Mouse (Mus musculus) small intestine, adult 2 months (tissue): ENCODE data around the gene Naaladl2. TPM values are rescaled to one million over a fixed set of nuclear protein-coding genes. Genes with fewer than 3 reads are reported as not detected.

Experiments used
- H3K27ac ChIP-seq: fragments of 200-500 bp; 2 replicates; pipeline ENCODE4 v1.5.1; 2012; ENCODE audit warnings: low read depth, low read length, control low read depth, inconsistent platforms; ENCODE audit not compliant: insufficient read depth
- H3K27me3 ChIP-seq: fragments of 200-500 bp; 2 replicates; pipeline ENCODE4 v1.6.1; 2012; ENCODE audit warnings: mild to moderate bottlenecking, moderate library complexity, low read length, inconsistent platforms; ENCODE audit not compliant: control insufficient read depth, insufficient read depth
- H3K36me3 ChIP-seq: fragments of 200-500 bp; 2 replicates; pipeline ENCODE4 v1.6.1; 2012; ENCODE audit warnings: mild to moderate bottlenecking, low read length, control low read depth, inconsistent platforms; ENCODE audit not compliant: control insufficient read depth, insufficient read depth
- H3K4me1 ChIP-seq: fragments of 200-500 bp; 2 replicates; pipeline ENCODE4 v1.6.1; 2012; ENCODE audit warnings: low read length, inconsistent platforms, mixed read lengths; ENCODE audit not compliant: control insufficient read depth, insufficient read depth, insufficient read length
- H3K4me3 ChIP-seq: fragments of 200-500 bp; 2 replicates; pipeline ENCODE4 v1.5.1; 2012; ENCODE audit warnings: low read depth, mild to moderate bottlenecking, control low read depth, inconsistent platforms, low read length, moderate library complexity
- CTCF ChIP-seq: fragments of 200-500 bp; IDR thresholded peaks from 2 replicates; pipeline ENCODE4 v1.5.1; 2012; ENCODE audit warnings: low read depth, mild to moderate bottlenecking, control low read depth, inconsistent platforms, low read length, moderate library complexity, mixed read lengths; ENCODE audit not compliant: insufficient replicate concordance, insufficient read length; ENCODE audit errors: extremely low read depth
- POLR2A ChIP-seq: fragments of 200-500 bp; IDR thresholded peaks from 2 replicates; pipeline ENCODE4 v1.6.1; 2012; ENCODE audit warnings: low read depth, mild to moderate bottlenecking, control low read depth, inconsistent platforms, low read length, moderate library complexity
- WGBS: fragments of 180-500 bp; shearing (Covaris S2); methylation state at CpG from one replicate; pipeline ENCODE4 v1.1.7; 2018; 5-methylcytosine and 5-hydroxymethylcytosine counted together
- polyA plus RNA-seq: library from polyadenylated mRNA; depleted of rRNA; stranded (reverse); fragments of >200 nt; gene quantifications from 2 replicates; pipeline ENCODE4 v1.2.3, GENCODE M21; 2012

Naaladl2 gene
- polyA plus RNA-seq, 1 experiment: 0.25 TPM

- H3K27me3 ChIP-seq: no peaks in the 10 kb centered on the region
- H3K4me3 ChIP-seq: no peak overlapping the region
- no peak overlapping the region for H3K27ac ChIP-seq
- no peaks in the 10 kb centered on the region for H3K4me1 ChIP-seq
- 54% methylated on average over 4 of the region's 4 CpGs for WGBS
- H3K36me3 ChIP-seq: no peaks in the 10 kb centered on the region
- TF ChIP-seq POLR2A (no peak), CTCF (no peak)
Observed at GRCm38 (mm10) chr3:24486456-24487112, 657.5 kb downstream of the Naaladl2 start.

GRCm38 (mm10) chr3:24463941-24464340 is 680.1 kb downstream of the Naaladl2 start:
- H3K4me3 ChIP-seq: no peak overlapping the region
- no peak overlapping the region for H3K27ac ChIP-seq
- no peak for TF ChIP-seq POLR2A
- no peak for TF ChIP-seq CTCF
- H3K36me3 ChIP-seq: no peaks in the 10 kb centered on the region
- H3K4me1 ChIP-seq: no peaks in the 10 kb centered on the region
- WGBS: 86% methylated on average over 4 of the region's 4 CpGs
- no peaks in the 10 kb centered on the region for H3K27me3 ChIP-seq

- 78% methylated on average over 6 of the region's 6 CpGs for WGBS
- Histone ChIP-seq H3K27me3 (no peaks in the 10 kb centered on the region), H3K27ac (no peak overlapping the region), H3K36me3 (no peaks in the 10 kb centered on the region), H3K4me1 (no peaks in the 10 kb centered on the region), H3K4me3 (no peak overlapping the region)
- TF ChIP-seq POLR2A (no peak), CTCF (no peak)
Observed at GRCm38 (mm10) chr3:24440621-24441020, 703.4 kb downstream of the Naaladl2 start.

- TF ChIP-seq CTCF: no peak
- TF ChIP-seq POLR2A: no peak
- Histone ChIP-seq H3K27ac (no peak overlapping the region), H3K36me3 (no peaks in the 10 kb centered on the region), H3K27me3 (no peaks in the 10 kb centered on the region), H3K4me3 (no peak overlapping the region), H3K4me1 (no peaks in the 10 kb centered on the region)
- 80% methylated on average over 3 of the region's 3 CpGs for whole genome bisulfite sequencing
Observed at GRCm38 (mm10) chr3:24432761-24433160, 711.3 kb downstream of the Naaladl2 start.

GRCm38 (mm10) chr3:24391737-24392136 is 752.3 kb downstream of the Naaladl2 start:
- H3K36me3 ChIP-seq: no peaks in the 10 kb centered on the region
- no peak for TF ChIP-seq CTCF
- no peak for TF ChIP-seq POLR2A
- no peaks in the 10 kb centered on the region for H3K4me1 ChIP-seq

GRCm38 (mm10) chr3:24391311-24391710 is 752.8 kb downstream of the Naaladl2 start:
- Histone ChIP-seq H3K4me1 (no peaks in the 10 kb centered on the region), H3K4me3 (no peak overlapping the region), H3K36me3 (no peaks in the 10 kb centered on the region), H3K27me3 (no peaks in the 10 kb centered on the region), H3K27ac (no peak overlapping the region)
- WGBS: 51% methylated on average over 1 of the region's 1 CpGs
- TF ChIP-seq CTCF (no peak), POLR2A (no peak)

More at GRCm38 (mm10) chr3:24391737-24392136, 752.3 kb downstream of the Naaladl2 start:
- Histone ChIP-seq H3K27ac (no peak overlapping the region), H3K4me3 (no peak overlapping the region), H3K27me3 (no peaks in the 10 kb centered on the region)

- no peak for TF ChIP-seq CTCF
- no peak for TF ChIP-seq POLR2A
- Histone ChIP-seq H3K27ac (no peak overlapping the region), H3K4me1 (no peaks in the 10 kb centered on the region), H3K4me3 (no peak overlapping the region), H3K27me3 (no peaks in the 10 kb centered on the region), H3K36me3 (no peaks in the 10 kb centered on the region)
- WGBS: 76% methylated on average over 2 of the region's 2 CpGs
Observed at GRCm38 (mm10) chr3:24355010-24355409, 789.1 kb downstream of the Naaladl2 start.
